Mouse (Mus musculus): ENCODE measurements around the gene Nde1. TPM values are rescaled to one million over a fixed set of nuclear protein-coding genes. Genes with fewer than 3 reads are reported as not detected.

Gene Nde1
- polyA plus RNA-seq (2015; fragmentation: Illumina TruSeq; extraction: RNeasy Lipid Tissue Mini Kit (QIAGEN cat#74804); ENCODE audit: low read depth, low replicate concordance) = 32.6 TPM

GRCm38 (mm10) chr16:14162988-14163416, at the start of gene Nde1, which contains the start of gene Marf1:
TSS of gene Nde1 (plus strand) at chr16:14163275.
TSS of gene Marf1 (minus strand) at chr16:14163351.

Other genes starting within 250 kb of the Nde1 start
- gene 2900011O08Rik, start 176.7 kb upstream of the Nde1 start, polyA plus RNA-seq (2015; fragmentation: Illumina TruSeq; extraction: RNeasy Lipid Tissue Mini Kit (QIAGEN cat#74804); ENCODE audit: low read depth, low replicate concordance) = 231 TPM
- gene Ifitm7, start 176.4 kb upstream of the Nde1 start, polyA plus RNA-seq (2015; fragmentation: Illumina TruSeq; extraction: RNeasy Lipid Tissue Mini Kit (QIAGEN cat#74804); ENCODE audit: low read depth, low replicate concordance) = 1.1 TPM
- 52.7 TPM for gene Marf1, start 76 bp downstream of the Nde1 start, polyA plus RNA-seq (2015; fragmentation: Illumina TruSeq; extraction: RNeasy Lipid Tissue Mini Kit (QIAGEN cat#74804); ENCODE audit: low read depth, low replicate concordance)
- 4.2 TPM for gene Myh11, start 128.1 kb downstream of the Nde1 start, polyA plus RNA-seq (2015; fragmentation: Illumina TruSeq; extraction: RNeasy Lipid Tissue Mini Kit (QIAGEN cat#74804); ENCODE audit: low read depth, low replicate concordance)
- 104 TPM for gene Fopnl, start 154.1 kb downstream of the Nde1 start, polyA plus RNA-seq (2015; fragmentation: Illumina TruSeq; extraction: RNeasy Lipid Tissue Mini Kit (QIAGEN cat#74804); ENCODE audit: low read depth, low replicate concordance)
- gene Abcc1, start 198.3 kb downstream of the Nde1 start, polyA plus RNA-seq (2015; fragmentation: Illumina TruSeq; extraction: RNeasy Lipid Tissue Mini Kit (QIAGEN cat#74804); ENCODE audit: low read depth, low replicate concordance) = 7.1 TPM

Measured in brain, adult 10 weeks (tissue).